Mouse (Mus musculus) cerebellum, postnatal 10 days (tissue): ENCODE measurements around the gene Alg1.
"Not testable (repeated sequence)": the region's sequence is repeated elsewhere in the genome, so short reads cannot be mapped to it uniquely, and the experiment has no call there.

Experiments
- DNase-seq, 2 experiments: peaks; one replicate each; pipeline ENCODE4 v3.0.0; 2021; ENCODE audit warnings: mixed read lengths in 2 of 2

Alg1 gene

GRCm38 (mm10) chr16:5233418-5234313 lies at the start of gene Alg1:
TSS of gene Alg1 (plus strand) at chr16:5233621.
- peak; percentile 97 to 98 for DNase-seq

- DNase-seq, result peak; percentile 34 to 36
Observed at GRCm38 (mm10) chr16:5184101-5184500, 49.3 kb upstream of the Alg1 start.

DNA sequence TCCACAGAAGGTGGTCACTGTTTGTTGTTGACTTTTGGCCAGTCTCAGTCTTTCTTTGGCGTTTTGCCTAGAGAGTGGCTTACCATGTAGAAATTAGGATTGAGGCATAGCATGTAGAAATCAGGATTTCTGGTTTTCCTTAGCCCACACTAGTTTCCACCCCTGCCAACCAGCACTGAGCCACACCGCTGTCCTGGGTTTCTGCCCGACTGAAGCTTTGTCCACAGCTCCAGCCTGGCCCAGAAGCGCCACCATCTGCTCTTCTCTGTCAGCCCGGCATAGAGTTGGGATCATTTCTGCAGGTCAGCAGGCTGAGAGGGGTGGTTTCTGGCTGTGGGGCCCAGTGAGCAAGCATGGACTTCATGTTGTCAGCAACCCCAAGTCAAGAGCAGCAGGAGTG lies 48.5 kb upstream of the Alg1 start:
- DNase-seq, result peak; percentile 82 to 88

- peak; percentile 38 to 41 for DNase-seq
Observed at GRCm38 (mm10) chr16:5185691-5186090, 47.7 kb upstream of the Alg1 start.

- peak; percentile 58 to 63 for DNase-seq
Observed at GRCm38 (mm10) chr16:5186234-5186633, 47.2 kb upstream of the Alg1 start.

DNA sequence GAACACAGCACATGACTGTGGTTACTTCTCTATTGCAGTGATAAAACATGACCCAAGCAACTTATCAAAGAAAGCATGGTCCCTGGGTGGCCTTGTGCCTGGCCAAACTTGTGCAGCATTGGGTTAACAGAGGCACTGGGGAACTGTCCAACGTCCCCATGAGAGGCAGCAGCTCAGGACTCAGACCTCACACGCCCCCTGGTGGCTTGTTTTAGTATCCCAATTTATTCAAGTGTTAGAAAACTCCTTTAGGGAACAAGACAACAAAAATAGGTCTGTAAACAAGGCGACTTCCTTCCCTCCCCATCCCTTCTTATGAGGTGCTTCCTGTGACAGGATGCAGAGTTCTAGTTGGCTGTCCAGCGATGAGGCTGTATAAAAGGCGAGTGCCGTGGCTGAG lies 38.3 kb upstream of the Alg1 start:
- peak; percentile 81 to 89 for DNase-seq

DNA sequence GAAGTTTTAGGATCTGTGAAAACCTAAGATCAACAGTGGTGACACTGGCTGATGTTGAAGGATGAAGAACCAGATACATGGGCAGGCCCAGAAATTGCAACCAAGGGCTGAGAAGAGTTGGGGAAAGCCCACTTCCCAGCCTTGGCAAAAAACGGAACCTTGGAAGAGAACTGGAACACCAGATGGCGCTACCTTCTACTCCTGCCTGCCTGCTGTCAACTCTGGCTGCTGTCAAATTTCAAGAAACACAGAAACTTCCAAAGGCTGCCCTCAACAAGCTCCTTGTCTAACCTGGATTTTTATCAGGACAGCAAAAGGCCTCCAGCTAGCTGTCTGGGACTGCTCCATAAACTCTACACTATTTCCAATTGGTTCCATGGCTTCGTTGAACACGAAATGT lies 30.7 kb upstream of the Alg1 start:
- peak; percentile 71 to 78 for DNase-seq

GRCm38 (mm10) chr16:5203200-5203599 lies 30.2 kb upstream of the Alg1 start:
- peak in 1 of 2 experiments; percentile 33 for DNase-seq

GRCm38 (mm10) chr16:5203668-5204433 lies 29.6 kb upstream of the Alg1 start, which contains the start of gene Nagpa:
TSS of gene Nagpa (minus strand) at chr16:5204012.
- DNase-seq, result peak; percentile 90 to 91

DNA sequence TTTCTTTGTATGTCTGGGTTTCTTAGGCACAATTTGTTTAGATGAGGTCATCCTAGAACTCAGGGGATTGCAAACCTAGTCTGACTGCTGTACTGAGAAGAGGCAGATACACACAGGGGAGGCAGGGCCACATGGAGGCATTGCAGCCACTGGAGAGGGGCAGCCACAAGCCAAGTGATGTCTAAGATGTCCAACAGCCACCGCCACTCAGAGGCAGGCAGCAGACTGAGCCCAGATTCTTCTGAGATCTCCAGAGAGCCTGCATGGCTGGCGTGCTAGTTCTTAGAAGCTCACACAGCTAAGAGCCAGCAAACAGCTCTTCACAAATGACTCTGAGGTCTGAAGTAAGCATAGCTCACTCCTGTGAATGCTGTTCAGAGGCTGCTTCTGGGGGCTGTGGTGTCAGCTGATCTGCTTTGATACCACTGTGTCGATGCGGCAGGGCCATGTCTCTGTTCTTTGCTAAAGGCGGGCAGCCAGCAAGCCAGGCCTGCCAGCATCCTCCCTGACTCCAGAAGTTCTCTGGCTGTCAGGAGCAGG lies 27.9 kb upstream of the Alg1 start:
- DNase-seq, result no peak

DNA sequence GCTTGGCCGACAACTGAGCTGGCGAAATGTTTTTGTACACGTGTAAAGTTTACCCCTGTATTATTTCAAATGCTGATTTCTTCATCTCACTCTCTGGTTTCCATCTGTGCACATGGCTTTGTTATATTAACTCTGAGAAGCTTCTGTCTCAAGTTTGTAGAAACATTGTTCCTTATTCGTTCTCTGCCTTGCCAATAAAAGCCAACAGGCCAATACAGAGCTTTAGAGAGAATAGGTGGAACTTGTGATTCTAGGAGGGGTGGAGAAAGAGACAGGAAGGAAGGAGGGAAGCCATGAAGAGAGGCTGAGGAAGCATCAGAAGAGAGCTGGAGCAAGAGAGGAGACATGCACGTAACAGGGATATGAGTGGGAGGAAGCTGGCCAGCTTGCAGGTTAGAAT lies 27.4 kb upstream of the Alg1 start:
- no peak for DNase-seq

DNA sequence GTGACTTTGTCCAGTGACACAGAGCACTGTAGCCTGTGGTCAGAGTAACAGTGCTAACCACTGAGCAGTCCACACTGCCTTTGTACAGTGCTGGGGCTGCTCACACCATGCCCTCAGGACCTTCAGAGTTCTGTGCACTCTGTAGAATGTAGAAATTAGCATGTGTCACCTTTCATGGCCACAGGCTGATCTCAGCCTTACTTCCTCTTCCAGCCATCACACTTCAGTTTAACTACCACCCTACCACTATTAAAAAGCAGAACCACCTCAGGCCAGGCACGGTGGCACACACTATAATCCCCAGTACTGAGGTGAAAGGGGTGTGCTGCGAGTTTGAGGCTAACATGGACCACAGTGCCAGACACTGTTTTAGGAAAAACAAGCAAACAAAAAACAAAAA lies 23.1 kb upstream of the Alg1 start:
- no peak for DNase-seq

DNA sequence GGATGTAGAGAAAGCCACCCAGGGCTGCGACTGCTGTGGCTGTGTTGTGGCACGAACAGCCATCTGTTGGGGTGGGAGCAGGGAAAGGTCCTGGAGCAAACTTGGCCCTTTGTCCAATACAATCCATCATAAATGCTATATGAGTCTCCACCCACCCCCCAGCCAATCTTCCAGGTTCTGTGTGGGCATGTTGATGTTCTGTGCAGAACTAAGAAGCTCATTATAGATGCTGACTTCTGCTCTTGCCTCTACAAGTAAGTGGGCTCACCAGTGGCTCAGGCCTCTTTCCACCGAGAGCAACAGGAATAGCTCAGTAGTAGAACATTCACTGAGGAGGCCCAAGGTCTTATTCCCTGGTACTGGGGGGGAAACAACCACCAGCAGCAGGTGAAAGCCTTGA lies 21.3 kb upstream of the Alg1 start:
- DNase-seq, result no peak

- no peak for DNase-seq
Observed at GRCm38 (mm10) chr16:5214126-5214525, 19.3 kb upstream of the Alg1 start.

- DNase-seq, result no peak
Observed at GRCm38 (mm10) chr16:5216686-5217085, 16.7 kb upstream of the Alg1 start.

DNA sequence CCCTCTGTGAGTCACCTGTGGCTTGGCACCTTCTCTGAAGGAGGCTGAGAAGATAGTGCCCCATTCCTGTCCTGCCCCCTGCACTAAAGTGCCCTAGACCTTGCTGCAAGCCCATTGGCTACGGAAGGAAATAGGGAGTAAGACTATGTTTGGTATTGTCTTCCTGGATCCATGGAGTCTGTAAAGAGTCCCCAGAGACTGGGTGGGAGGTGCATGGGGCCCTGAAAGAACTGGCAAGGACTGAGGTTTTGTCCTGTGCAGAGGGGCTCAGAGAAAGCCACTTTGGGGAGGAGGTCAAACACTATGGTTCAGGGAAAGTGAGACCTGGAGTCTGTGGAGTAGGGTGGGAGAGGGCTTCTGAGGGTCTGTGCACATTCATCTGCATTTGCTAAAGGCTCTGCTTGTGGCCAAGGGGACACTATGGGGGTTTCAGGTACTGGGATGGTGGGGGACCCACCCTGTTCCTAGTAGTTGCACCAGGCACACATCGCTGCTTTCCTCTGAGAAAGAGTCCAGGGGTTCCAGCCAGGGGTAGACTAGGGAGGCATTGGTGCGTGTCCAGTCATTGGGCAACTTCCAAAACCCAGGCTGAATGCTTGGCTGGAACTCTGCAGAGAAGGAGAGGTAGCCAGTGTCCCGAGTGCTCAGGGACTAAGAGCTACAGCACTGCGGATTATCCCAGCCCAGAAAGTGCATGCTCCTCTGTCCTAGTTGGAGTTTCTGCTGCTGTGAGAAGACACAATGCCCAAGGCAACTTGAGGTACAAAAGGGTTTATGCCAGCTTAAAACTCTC lies 15.9 kb upstream of the Alg1 start:
- DNase-seq, result no peak

GRCm38 (mm10) chr16:5221403-5221802 lies 12.0 kb upstream of the Alg1 start:
- no peak for DNase-seq

GRCm38 (mm10) chr16:5222140-5222539 lies 11.3 kb upstream of the Alg1 start, which contains the start of gene AU021092:
TSS of gene AU021092 (minus strand) at chr16:5222299.
- no peak for DNase-seq

- DNase-seq, result not testable (repeated sequence)
Observed at GRCm38 (mm10) chr16:5226534-5226933, 6.9 kb upstream of the Alg1 start.

DNA sequence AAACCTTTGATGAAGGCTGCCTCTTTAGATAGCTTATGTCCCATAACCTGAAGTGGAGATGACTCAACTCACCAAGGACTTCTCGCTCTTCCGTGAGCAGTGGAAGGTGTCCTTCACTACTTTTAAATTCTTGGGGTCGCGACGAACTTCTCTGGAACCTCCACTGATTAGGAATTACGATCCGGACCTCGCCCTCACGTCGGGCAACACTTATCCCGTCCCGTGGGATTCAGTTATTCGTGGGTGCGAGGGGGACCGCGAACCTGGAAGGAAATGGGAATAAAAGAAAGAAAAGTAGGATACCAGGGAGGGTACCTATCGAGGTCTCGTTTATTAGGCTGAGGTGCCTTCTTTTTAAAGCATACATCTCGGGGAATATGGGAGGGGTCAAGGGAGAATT lies 5.9 kb upstream of the Alg1 start:
- DNase-seq, result not testable (repeated sequence)

DNA sequence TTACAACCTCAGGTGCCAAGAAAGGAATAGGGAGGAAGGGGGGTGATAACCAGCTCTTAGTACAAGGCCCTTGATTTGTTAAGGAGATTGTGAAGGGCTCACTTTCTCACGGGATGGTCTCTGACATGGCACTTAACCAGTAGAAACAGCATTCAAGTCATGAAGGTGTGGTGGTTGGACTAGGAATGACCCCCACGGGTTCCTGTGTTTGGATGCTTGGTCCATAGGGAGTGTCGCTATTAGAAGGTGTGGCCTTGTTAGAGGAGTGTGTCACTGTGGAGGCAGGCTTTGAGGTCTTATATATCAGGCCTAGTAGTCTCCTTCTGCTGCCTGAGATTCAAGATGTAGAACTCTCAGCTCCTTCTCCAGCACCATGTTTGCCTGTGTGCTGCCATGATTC lies 5.3 kb upstream of the Alg1 start:
- DNase-seq, result not testable (repeated sequence)

GRCm38 (mm10) chr16:5232982-5233381 lies 439 bp upstream of the Alg1 start:
- DNase-seq, result no peak

GRCm38 (mm10) chr16:5242355-5242754 lies 8.9 kb downstream of the Alg1 start:
- no peak for DNase-seq
